Mouse (Mus musculus) kidney, postnatal 25 days (tissue): ENCODE data around the gene Olfr391-ps.

Experiments
- DNase-seq, 2 experiments: peaks; one replicate each; pipeline ENCODE4 v3.0.0; 2021; ENCODE audit warnings: mixed read lengths in 2 of 2

Gene Olfr391-ps

DNA sequence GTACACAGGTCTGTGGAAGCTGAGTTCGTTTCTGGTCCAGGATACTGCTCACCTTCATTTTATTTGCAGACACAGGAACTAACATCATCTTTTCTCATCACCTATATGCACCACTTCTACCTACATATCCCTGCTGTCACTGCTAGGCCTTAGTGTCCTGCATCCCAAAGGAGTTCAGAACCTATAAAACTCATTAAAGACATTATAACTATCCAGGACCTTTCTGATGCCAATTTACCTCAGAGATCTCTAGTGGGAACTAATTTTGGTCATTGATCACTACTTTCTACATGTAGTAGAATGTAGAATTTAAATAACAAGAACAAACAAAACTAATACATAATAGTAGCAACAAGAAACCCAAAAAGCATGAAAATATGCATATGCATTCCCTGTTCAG lies at the start of gene Olfr391-ps:
TSS of gene Olfr391-ps (minus strand) at position 101 of the 400 bp plus-strand sequence.
- no peak for DNase-seq

DNA sequence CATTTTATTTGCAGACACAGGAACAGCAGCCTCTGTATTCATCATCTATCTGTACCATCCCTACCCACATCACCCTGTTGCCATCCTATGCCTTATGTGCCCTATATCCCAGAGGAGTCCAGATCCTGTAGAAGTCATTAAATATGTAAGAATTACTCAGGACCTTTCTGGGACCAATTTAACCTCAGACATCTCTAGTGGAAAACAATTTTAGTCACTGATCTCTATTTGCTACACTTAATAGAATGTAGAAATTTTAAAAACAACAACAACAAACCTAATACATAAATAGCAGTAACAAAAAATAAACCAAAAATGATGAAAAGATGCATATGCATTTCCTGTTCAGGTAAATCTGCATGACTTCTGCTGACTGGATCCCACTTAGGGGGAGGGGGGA lies 48.5 kb upstream of the Olfr391-ps start, which contains the start of gene Olfr393:
TSS of gene Olfr393 (minus strand) at position 101 of the 400 bp plus-strand sequence.
- DNase-seq: no peak

DNA sequence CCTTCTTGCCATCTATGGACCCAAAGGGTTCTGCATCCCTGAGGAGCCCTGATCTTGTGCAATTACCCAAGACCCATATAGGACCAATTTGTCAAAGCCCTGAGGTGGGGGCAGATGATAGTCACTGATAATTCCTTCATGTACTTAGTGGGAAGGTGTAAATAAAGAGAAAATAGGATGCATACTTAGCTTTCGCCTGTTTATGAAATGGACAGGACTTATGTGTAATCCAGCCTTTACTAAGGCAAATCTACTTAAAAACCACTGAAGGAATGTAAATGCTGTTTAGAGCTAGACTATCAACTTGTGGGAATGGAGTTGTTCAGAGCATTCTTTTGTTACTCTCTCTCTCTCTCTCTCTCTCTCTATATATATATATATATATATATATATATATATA lies 14.1 kb upstream of the Olfr391-ps start, which contains the start of gene Olfr392:
TSS of gene Olfr392 (minus strand) at position 101 of the 400 bp plus-strand sequence.
- DNase-seq: no peak

- DNase-seq: no peak
Observed at GRCm38 (mm10) chr11:73782664-73783063, 20.2 kb downstream of the Olfr391-ps start, which contains the start of gene Olfr390. Olfr390 (plus strand) TSS chr11:73782964.

DNA sequence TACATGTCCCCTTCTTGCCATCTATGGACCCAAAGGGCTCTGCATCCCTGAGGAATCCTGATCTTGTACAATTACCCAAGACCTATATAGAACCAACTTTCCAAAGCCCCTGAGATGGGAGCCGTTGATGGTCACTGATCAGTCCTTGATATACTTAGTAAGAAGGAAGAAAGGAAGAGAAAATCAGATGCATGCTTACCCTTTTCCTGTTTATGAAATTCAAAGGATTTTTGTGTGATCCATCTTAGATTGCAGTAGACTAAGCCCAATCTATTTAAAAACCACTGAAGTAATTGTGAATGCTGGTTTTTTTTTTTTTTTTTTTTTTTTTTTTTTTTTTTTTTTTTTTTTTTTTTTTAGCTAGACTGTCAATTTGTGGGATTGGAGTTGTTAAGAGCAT lies 22.2 kb downstream of the Olfr391-ps start, which contains the start of gene Olfr389:
TSS of gene Olfr389 (minus strand) at position 101 of the 400 bp plus-strand sequence.
- DNase-seq: no peak

DNA sequence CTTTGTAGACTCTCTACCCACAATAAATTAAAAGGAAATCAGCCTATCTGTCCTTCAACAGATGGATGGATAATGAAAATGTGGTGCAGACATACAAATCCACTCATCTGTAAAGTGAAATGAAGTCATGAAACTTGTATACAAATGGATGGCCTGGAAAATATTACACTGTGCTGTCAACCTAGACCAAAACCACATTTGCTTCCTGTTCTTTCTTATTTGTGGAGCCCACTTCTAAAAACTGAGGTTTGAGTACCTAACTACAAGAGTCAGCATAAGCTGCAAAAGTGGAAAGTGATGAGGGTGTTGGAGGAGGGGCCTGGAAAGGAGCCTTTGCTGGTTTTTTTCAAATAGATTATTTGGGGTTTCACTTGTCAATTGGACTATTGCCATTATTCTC lies 43.7 kb downstream of the Olfr391-ps start:
- DNase-seq: no peak
